Mouse (Mus musculus) heart, embryonic 13.5 days (tissue): ENCODE data around the gene Tap1. TPM values are rescaled to one million over a fixed set of nuclear protein-coding genes. Genes with fewer than 3 reads are reported as not detected.
A peak's percentile ranks its signal among the peaks of the same experiment; 100 is the strongest.
"Not testable (repeated sequence)": the region's sequence is repeated elsewhere in the genome, so short reads cannot be mapped to it uniquely, and the experiment has no call there.

ENCODE experiments used
- ATAC-seq: fragments of 200-750 bp; cut with Nextera tagmentation; 2 replicates; pipeline ENCODE4 v1.8.0; 2017; ENCODE audit warnings: moderate TSS enrichment; ENCODE audit not compliant: insufficient number of reproducible peaks, low FRiP score, low TSS enrichment; ENCODE audit errors: extremely low read depth
- H3K27ac ChIP-seq: fragments of 300-500 bp; sonication (generic); replicated peaks from 2 replicates; pipeline ENCODE4 v1.5.1; 2015; ENCODE audit warnings: moderate library complexity, mild to moderate bottlenecking, inconsistent platforms
- H3K27me3 ChIP-seq: fragments of 300-500 bp; sonication (generic); replicated peaks from 2 replicates; pipeline ENCODE4 v1.6.1; 2015; ENCODE audit warnings: mild to moderate bottlenecking, inconsistent platforms
- H3K36me3 ChIP-seq: fragments of 300-500 bp; sonication (generic); 2 replicates; pipeline ENCODE4 v1.6.1; 2015; ENCODE audit warnings: mild to moderate bottlenecking, inconsistent platforms
- H3K4me1 ChIP-seq: fragments of 300-500 bp; sonication (generic); 2 replicates; pipeline ENCODE4 v1.6.1; 2015; ENCODE audit warnings: inconsistent platforms
- H3K4me2 ChIP-seq: fragments of 300-500 bp; sonication (generic); 2 replicates; pipeline ENCODE4 v1.6.1; 2015; ENCODE audit warnings: inconsistent platforms, mild to moderate bottlenecking, moderate library complexity
- H3K4me3 ChIP-seq: fragments of 300-500 bp; sonication (generic); 2 replicates; pipeline ENCODE4 v1.5.1; 2015; ENCODE audit warnings: moderate library complexity, mild to moderate bottlenecking, inconsistent platforms
- H3K9ac ChIP-seq: fragments of 300-500 bp; sonication (generic); 2 replicates; pipeline ENCODE4 v1.6.1; 2015; ENCODE audit warnings: inconsistent platforms, mild to moderate bottlenecking, moderate library complexity
- H3K9me3 ChIP-seq: fragments of 300-500 bp; sonication (generic); 2 replicates; pipeline ENCODE4 v1.6.1; 2016; ENCODE audit warnings: inconsistent platforms
- WGBS: fragments of 180-500 bp; shearing (Covaris S2); methylation state at CpG from one replicate; pipeline ENCODE4 v1.1.7; 2015; ENCODE audit warnings: mixed read lengths; 5-methylcytosine and 5-hydroxymethylcytosine counted together
- polyA plus RNA-seq: library from polyadenylated mRNA; unstranded; fragments of >200 nt; fragmentation: Nextera tagmentation; extraction: Ambion mirVana; gene quantifications from 2 replicates; pipeline ENCODE4 v1.2.1, GENCODE M21; 2015

Tap1 gene
- polyA plus RNA-seq, 1 experiment from 2014 or later: 1.4 TPM

DNA sequence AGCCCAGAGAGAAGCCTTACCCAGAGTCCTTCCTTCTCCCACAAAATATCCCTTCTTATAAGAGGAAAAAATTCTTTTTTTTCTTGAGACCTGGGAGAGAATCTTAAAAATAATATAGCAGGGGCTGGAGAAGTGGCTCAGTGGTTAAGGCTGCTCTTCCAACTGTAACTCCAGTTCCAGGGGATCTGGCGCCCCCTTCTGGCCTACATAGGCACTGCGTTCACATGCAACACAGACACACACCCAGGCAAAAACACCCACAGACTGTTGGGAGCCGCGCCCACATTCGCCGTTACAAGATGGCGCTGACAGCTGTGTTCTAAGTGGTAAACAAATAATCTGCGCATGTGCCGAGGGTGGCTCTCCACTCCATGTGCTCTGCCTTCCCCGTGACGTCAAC is 31.7 kb downstream of the Tap1 start:
- not testable (repeated sequence) for H3K4me1 ChIP-seq, H3K36me3 ChIP-seq, H3K27ac ChIP-seq, H3K4me3 ChIP-seq, H3K9ac ChIP-seq, H3K4me2 ChIP-seq, ATAC-seq, H3K9me3 ChIP-seq
- H3K27me3 ChIP-seq: peaks cover 27% of the 10 kb centered on the region
- 85% methylated on average over 7 of the region's 11 CpGs for WGBS

DNA sequence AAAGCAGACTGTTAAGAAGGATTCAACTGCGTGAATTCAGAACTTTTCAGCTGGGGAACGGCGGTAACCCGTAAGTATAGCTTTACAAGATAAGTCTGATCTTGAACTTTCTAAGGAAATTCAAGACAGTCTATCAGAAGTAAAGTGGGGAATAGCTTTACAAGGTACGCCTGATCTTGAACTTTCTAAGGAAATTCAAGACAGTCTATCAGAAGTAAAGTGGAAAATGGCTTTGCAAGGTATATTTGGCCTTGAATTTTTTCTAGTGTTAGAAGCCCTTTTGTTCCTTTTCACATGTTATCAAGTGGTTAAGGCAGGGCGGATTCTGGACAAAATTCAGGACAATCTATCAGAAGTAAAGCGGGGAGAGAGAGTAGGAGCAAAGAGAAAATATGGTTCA is 32.4 kb downstream of the Tap1 start:
- H3K27ac ChIP-seq, H3K4me3 ChIP-seq, H3K4me1 ChIP-seq, H3K4me2 ChIP-seq, H3K9ac ChIP-seq, H3K36me3 ChIP-seq, ATAC-seq: not testable (repeated sequence)
- Histone ChIP-seq H3K27me3 (peaks cover 20% of the 10 kb centered on the region), H3K9me3 (peaks cover 14% of the 10 kb centered on the region; the same call in 1 of the 2 replicates)
- 74% methylated on average over 3 of the region's 7 CpGs for WGBS

DNA sequence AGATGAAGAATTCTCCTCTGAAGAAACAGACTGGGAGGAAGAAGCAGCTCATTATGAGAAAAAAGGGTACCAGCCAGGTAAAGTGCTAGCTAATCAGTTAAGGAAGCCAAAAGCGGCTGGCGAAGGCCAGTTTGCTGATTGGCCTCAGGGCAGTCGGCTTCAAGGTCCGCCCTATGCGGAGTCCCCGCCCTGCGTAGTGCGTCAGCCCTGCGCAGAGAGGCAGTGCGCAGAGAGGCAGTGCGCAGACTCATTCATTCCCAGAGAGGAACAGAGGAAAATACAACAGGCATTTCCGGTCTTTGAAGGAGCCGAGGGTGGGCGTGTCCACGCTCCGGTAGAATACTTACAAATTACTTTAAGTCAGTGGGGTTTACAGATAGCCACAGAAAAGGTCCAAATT is 33.0 kb downstream of the Tap1 start:
- not testable (repeated sequence) for H3K4me2 ChIP-seq, H3K4me3 ChIP-seq, H3K36me3 ChIP-seq, H3K9ac ChIP-seq, H3K27ac ChIP-seq, H3K4me1 ChIP-seq, ATAC-seq
- WGBS: 85% methylated on average over 7 of the region's 16 CpGs
- Histone ChIP-seq H3K27me3 (peaks cover 15% of the 10 kb centered on the region), H3K9me3 (peaks cover 20% of the 10 kb centered on the region; the same call in 1 of the 2 replicates)

DNA sequence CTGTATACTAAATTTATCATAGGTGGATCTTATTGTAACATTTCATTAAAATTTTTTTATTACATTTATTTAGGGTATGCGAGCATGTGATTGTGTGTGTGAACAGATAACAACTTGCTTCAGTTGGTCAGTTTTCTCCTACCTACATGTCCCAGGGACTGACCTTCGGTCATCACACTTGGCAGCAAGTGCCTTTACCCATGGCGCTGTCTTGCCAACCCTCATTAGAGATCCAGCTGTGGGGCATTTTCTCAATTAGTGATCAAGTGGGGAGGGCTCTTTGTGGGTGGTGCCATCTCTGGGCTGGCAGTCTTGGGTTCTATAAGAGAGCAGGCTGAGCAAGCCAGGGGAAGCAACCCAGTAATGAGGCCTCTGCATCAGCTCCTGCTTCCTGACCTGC is 37.5 kb downstream of the Tap1 start:
- H3K36me3 ChIP-seq: no peaks in the 10 kb centered on the region
- WGBS: 86% methylated on average over 3 of the region's 3 CpGs
- no peak overlapping the region for H3K4me3 ChIP-seq
- H3K4me2 ChIP-seq: no peak overlapping the region
- peaks cover 16% of the 10 kb centered on the region; the same call in 1 of the 2 replicates for H3K9me3 ChIP-seq
- ATAC-seq: no peak
- no peak overlapping the region for H3K9ac ChIP-seq
- H3K4me1 ChIP-seq: no peaks in the 10 kb centered on the region
- no peak overlapping the region for H3K27ac ChIP-seq
- no peaks in the 10 kb centered on the region for H3K27me3 ChIP-seq

DNA sequence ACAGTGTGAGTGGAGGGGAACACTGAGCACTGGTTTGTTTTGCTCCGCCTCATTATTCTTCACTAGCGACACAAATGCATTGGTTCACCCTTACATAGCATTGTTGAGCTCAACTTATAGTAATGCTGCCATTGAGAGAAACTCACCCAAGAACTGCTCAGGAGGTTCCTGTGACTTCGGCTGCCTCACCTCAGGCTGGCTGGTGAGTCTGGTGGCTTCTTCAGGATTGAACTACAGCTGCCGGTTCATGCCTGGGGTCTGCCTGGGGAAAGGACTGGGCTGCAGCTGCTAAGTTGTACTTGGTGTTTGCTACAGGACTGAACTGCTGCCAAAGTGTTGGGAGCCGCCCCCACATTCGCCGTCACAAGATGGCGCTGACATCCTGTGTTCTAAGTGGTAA is 38.1 kb downstream of the Tap1 start:
- ATAC-seq: no peak
- H3K27ac ChIP-seq: no peak overlapping the region
- WGBS: 85% methylated on average over 8 of the region's 8 CpGs

DNA sequence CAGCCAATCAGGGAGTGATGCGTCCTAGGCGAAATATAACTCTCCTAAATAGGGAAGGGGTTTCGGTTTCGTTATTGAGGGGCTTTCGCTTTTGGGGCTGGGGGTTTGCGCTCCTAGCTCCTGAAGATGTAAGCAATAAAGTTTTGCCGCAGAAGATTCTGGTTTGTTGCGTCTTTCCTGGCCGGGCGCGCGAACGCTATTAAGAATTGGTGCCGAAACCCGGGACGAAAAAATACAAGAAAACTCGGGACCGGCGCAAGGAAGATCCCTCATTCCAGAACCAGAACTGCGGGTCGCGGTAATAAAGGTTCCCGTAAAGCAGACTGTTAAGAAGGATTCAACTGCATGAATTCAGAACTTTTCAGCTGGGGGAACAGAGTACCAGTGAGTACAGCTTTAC is 38.6 kb downstream of the Tap1 start:
- not testable (repeated sequence) for H3K4me3 ChIP-seq, H3K27me3 ChIP-seq, H3K4me1 ChIP-seq, H3K9ac ChIP-seq, H3K4me2 ChIP-seq, H3K27ac ChIP-seq, ATAC-seq, H3K36me3 ChIP-seq
- H3K9me3 ChIP-seq: peaks cover 16% of the 10 kb centered on the region; the same call in 1 of the 2 replicates
- 95% methylated on average over 14 of the region's 23 CpGs for WGBS

More for the DNA sequence above, 38.1 kb downstream of the Tap1 start:
- H3K27me3 ChIP-seq: no peaks in the 10 kb centered on the region
- H3K4me1 ChIP-seq: no peaks in the 10 kb centered on the region
- H3K4me3 ChIP-seq: no peak overlapping the region
- H3K4me2 ChIP-seq: no peak overlapping the region
- H3K9ac ChIP-seq: no peak overlapping the region
- H3K9me3 ChIP-seq: peaks cover 16% of the 10 kb centered on the region; the same call in 1 of the 2 replicates
- no peaks in the 10 kb centered on the region for H3K36me3 ChIP-seq

DNA sequence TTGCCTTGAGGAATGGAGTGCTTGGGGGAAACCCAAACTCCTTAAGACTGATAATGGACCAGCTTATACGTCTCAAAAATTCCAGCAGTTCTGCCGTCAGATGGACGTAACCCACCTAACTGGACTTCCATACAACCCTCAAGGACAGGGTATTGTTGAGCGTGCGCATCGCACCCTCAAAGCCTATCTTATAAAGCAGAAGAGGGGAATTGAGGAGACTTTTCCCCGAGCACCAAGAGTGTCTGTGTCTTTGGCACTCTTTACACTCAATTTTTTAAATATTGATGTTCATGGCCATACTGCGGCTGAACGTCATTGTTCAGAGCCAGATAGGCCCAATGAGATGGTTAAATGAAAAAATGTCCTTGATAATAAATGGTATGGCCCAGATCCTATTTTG is 43.6 kb downstream of the Tap1 start:
- ATAC-seq, H3K9me3 ChIP-seq, H3K4me2 ChIP-seq, H3K27ac ChIP-seq, H3K4me1 ChIP-seq, H3K27me3 ChIP-seq, H3K4me3 ChIP-seq, H3K36me3 ChIP-seq, H3K9ac ChIP-seq: not testable (repeated sequence)
- WGBS: 88% methylated on average over 9 of the region's 9 CpGs

DNA sequence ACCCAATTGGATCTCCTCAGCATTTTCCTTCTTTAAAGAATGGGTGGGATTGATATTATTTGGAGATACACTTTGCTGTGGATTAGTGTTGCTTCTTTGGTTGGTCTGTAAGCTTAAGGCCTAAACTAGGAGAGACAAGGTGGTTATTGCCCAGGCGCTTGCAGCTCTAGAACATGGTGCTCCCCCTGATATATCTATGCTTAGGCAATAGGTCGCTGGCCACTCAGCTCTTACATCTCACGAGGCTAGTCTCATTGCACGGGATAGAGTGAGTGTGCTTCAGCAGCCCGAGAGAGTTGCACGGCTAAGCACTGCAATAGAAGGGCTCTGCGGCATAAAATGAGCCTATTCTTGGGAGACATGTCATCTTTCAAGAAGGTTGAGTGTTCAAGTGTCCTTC is 44.7 kb downstream of the Tap1 start:
- H3K27ac ChIP-seq, H3K4me3 ChIP-seq, H3K9me3 ChIP-seq, H3K4me2 ChIP-seq, H3K4me1 ChIP-seq, H3K9ac ChIP-seq, H3K27me3 ChIP-seq, ATAC-seq, H3K36me3 ChIP-seq: not testable (repeated sequence)
- 81% methylated on average over 5 of the region's 7 CpGs for WGBS

DNA sequence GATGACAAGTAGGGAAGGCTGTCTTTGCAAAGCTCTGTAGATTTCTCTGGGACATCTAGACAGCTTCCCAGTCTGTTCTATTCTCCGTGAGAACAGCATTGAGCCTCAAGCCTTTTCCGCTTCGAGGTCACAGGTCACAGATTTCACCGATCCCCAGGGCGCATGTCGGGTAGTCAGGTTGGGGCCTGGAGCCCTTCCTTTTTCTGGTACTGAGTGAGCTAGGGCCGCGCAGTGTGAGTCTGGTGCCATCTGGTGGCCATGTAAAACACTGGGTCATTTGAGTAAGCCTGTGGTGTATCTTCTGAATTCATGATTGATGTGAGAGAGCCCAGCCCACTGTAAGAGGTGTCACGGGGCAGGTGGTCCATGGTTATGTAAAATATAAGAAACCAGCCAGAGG is 47.6 kb downstream of the Tap1 start:
- H3K9ac ChIP-seq: no peak overlapping the region

DNA sequence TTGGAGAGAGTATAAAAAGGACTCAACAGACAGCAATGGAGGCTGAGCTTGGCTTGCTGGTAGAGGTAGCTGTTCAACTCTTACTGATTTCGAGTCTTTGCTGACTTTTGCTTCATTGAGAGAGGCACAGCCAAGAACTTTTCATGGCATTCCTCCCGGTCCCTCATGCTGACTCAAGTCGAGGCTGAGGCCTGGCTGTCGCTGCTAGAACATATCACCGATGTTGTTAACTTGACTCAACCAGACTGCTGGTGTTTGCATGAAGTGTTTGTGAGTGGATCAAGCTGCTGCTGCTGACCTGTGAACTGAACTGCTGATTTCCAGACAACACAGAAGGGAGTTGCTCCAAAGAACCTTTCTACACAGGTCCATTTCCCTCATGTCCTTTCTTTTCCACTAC is 49.3 kb downstream of the Tap1 start:
- H3K4me2 ChIP-seq: no peak overlapping the region
- no peaks in the 10 kb centered on the region for H3K27me3 ChIP-seq
- H3K9me3 ChIP-seq: no peaks in the 10 kb centered on the region
- ATAC-seq: no peak
- H3K4me3 ChIP-seq: no peak overlapping the region
- H3K36me3 ChIP-seq: no peaks in the 10 kb centered on the region
- no peak overlapping the region for H3K9ac ChIP-seq
- WGBS: 67% methylated on average over 5 of the region's 5 CpGs
- no peaks in the 10 kb centered on the region for H3K4me1 ChIP-seq
- H3K27ac ChIP-seq: no peak overlapping the region

More for the DNA sequence above, 47.6 kb downstream of the Tap1 start:
- Histone ChIP-seq H3K9me3 (no peaks in the 10 kb centered on the region), H3K4me2 (no peak overlapping the region), H3K36me3 (no peaks in the 10 kb centered on the region), H3K27me3 (no peaks in the 10 kb centered on the region), H3K4me3 (no peak overlapping the region), H3K4me1 (no peaks in the 10 kb centered on the region), H3K27ac (no peak overlapping the region)
- WGBS: 54% methylated on average over 9 of the region's 9 CpGs
- no peak for ATAC-seq

DNA sequence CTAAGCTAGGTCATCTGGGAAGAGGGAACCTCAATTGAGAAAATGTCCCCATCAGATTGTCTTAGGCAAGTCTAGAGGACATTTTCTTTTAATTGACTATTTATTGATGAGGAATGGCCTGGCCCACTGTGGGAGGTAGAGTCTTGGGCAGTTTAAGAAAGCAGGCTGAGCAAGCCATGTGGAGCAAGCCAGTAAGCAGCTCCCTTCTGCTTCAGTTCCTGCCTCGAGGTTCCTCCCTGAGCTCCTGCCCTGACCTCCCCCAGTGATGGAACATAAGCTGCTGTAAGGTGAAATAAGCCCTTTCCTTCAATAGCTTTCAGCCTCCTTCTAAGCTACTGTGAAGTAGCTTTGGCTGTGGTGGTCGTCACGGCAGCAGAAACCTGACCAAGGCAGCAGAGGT is 50.4 kb downstream of the Tap1 start:
- ATAC-seq: no peak
- 75% methylated on average over 3 of the region's 3 CpGs for WGBS

DNA sequence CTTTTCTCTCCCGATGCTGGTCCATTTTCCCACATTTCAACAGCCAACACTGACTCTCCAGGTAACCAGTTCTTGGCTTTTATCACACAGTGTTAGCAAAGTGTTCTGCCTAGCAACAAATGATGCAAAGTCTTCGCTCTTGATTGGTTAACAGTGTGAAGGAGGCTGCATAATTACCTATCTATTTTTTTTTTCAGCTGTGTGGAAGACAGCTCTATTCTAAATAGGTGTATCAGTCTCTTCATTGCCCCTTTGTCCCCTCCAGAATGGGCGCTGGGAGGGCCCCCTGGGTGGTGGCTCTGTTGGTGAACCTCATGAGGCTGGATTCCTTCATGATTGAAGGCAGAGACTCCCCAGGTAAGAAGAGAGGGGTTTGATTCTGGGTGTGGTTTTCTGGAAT is 51.4 kb downstream of the Tap1 start, which contains the start of gene H2-Ob:
Gene H2-Ob, plus strand, starts transcription at position 198 of the 400 bp plus-strand sequence.
- 0 out of 2 replicates have a peak within 1 kb of the TSS, but pooled peaks have one; percentile 5 for H3K4me2 ChIP-seq
- H3K9ac ChIP-seq: no peak within 1 kb of the TSS
- no peaks in the 10 kb centered on the region for H3K27me3 ChIP-seq
- H3K9me3 ChIP-seq: no peaks in the 10 kb centered on the region
- no peaks in the 10 kb centered on the region for H3K36me3 ChIP-seq
- no peak for ATAC-seq
- WGBS: 57% methylated on average over 3 of the region's 3 CpGs
- no peak within 1 kb of the TSS for H3K4me3 ChIP-seq
- H3K4me1 ChIP-seq: no peaks in the 10 kb centered on the region
- H3K27ac ChIP-seq: no peak within 1 kb of the TSS

More for the DNA sequence above, 50.4 kb downstream of the Tap1 start:
- Histone ChIP-seq H3K27ac (no peak overlapping the region), H3K4me3 (no peak overlapping the region), H3K36me3 (no peaks in the 10 kb centered on the region), H3K4me1 (no peaks in the 10 kb centered on the region), H3K9me3 (no peaks in the 10 kb centered on the region), H3K9ac (no peak overlapping the region), H3K27me3 (no peaks in the 10 kb centered on the region), H3K4me2 (no peak overlapping the region)
